Mouse (Mus musculus): ENCODE data around the gene Timm44.

Timm44 gene

DNA sequence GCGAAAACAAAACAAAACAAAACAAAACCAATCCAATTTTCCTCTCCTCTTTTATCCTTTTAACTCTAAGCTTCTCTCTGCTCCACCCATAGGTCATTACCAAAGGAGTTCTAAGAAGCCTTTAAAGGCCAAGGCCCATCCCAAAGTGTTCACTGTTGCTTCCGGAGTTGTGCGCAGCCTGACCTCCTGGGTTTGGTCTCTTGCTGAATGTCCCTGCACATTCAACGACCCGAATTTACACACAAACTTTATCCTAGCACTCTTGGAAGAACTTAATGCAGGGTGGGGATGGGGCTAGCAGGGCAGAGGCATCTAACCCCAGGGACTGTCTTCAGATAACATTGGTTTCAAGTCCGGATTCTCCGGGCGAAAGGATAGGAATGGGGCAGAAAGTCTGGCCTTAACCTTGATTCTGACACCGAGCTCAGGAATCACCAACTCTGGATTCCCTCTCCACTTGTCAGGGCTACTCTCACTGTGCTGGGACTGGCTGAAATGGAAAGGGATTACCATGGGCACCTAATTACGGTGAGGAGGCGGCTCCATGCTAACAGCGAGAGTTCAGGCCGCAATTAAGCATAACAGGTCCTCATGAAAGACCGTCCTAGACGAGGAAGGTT, 37.8 kb downstream of the Timm44 start:
- DNase-seq (ENCODE audit: low spot score) = no peak

DNA sequence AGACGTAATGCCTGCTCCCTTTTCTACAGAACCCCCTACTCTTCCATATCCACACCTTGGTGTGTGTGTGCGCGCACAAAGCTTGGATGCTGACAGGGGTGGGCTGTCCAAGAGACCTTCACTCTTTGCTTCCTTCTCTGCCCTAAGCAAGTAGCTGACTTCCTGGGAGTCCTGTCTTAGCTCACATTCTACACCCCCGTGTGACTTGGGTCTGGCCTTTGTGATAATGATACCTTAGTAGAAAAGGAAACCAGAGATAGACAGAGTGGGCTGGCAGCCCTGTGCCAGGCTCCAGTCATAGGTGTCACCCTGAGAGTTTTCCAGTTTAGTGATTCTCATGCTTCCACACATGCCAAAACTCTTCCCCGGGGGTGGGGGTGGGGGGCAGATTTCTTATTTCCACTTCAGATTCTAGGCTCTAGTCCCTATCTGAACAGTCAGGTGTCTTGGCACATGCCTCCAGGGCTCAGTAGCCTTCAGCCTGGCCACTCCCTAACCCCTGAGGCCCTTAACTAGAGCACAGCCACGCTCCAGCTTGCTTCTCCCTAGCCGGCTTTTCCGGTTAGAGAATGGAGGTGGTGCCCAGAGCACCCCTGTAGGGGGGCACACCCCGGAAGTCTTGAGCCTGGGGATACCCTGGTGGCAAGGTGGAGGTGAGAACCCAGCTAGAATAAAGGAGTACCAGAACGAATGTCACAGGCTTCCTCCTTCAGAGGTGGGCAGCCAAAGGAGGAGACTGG, 44.9 kb downstream of the Timm44 start:
- DNase-seq (ENCODE audit: low spot score) = no peak

DNA sequence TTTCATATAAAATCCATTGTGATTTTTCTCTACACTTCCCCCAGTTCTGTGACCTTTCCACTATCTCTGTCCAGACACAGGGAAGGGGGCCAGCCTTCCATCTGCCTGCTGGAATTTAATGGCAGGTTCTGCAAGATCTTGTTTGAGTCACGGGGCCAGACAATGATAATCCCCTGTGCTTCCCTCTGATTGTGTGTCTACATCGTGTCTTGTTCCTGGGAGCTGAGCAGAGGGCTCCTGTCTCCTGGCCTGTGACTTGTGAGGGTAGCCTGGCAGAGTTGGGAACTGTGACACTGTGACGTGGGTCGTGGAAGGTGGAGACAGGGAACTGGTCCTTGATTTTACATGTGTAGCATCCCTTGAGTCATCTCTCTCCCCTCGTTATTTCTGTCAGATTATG, 45.9 kb downstream of the Timm44 start:
- DNase-seq (ENCODE audit: low spot score) = no peak

DNA sequence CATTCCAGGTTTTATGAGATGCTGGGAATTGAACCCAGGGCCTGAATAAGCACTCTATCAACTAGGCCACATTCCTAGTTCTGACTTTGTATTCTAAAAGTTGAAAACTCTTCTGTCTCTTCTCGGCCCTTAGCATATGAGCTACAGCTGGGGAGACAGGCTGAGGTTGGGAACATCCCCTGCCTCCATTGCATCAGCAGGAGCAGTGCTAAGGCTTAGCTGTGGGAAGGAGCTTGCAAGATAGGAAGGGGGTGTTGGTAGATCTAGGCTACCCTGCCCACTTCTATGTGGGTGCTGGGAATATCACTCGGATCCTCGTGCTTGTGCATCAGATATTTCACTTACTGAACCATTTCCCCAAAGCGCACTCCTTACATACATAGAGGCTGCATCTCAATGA, 47.8 kb downstream of the Timm44 start:
- DNase-seq (ENCODE audit: low spot score) = no peak

DNA sequence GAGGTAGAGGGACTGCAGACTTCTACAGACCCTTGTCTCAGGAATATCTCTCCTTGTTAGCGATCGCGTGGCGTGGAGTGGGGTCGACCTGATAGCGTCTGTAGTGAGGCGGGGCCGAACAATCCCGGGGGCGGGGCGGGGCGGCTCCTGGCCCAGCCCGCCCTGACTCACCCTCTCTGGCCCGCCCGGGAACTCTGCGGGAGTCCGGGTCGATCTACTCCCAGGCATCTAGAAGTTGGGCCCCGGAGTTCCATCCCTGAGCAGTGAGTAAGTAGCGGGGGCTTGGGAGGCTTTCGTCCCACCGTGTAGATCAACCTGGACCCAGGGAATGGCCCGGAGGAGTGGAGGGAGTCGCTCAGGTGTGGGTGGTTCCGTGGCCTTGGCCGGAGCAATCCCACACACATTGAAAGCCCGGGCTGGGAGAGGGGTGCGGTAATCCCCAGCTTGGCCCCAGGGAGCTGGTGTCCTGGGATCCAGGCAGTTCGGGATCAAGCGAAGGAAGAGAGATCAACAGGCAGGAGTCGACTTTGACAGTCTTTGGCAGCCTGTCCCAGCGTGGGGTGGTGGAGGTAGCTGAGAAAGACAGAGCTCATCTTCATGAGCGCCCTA, 48.9 kb downstream of the Timm44 start, which contains the start of gene Lrrc8e:
Gene Lrrc8e, plus strand, starts transcription at position 89 of the 609 bp plus-strand sequence.
- no peak for DNase-seq (ENCODE audit: low spot score)

- no peak for DNase-seq (ENCODE audit: low spot score)
These were observed 49.4 kb downstream of the Timm44 start for GRCm38 (mm10) chr8:4226323-4226722.

GRCm38 (mm10) chr8:4222059-4222458, 53.7 kb downstream of the Timm44 start:
- no peak for DNase-seq (ENCODE audit: low spot score)

- no peak for DNase-seq (ENCODE audit: low spot score)
These were observed 56.1 kb downstream of the Timm44 start for GRCm38 (mm10) chr8:4219617-4220016.

DNA sequence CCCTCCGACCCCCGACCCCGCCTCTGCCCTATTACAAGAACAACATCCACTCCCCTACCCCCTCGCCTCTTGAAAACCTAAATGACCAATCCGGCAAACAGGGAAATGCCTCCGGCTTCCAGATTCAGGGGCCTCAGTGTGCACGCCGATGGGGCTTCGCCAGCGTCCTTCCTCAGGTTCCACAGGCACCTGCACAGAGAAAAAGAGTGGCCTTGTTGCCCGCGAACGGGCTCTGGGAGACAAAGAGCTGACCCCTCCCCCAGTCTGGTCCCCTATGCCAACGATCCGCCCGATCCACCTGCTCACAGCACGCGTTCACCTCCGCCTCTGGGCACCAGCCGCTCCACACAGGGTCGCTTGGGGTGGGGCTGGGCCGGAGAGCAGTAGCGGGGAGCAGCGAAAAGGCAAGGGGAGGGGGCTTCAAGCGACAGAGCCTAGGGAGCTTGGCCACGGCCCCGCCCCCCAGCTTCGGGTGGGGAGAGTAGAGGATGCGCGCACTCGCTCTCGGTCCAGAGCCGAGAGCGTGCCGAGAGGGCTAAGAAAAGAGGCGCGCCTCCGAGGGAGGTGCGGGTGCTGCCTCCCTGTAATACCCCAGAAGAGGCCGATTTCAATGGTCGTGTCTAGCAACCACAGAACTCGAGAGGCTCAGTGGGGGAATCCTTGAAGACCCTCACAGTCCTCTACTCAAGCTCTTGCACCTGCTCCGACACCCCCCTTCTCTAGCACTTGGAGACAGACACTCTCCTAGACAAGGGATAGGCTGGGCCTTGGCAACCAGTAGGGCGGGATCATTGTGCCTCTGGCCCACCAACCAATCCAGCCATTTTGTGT, 58.7 kb downstream of the Timm44 start, which contains the start of gene Prr36:
Gene Prr36, minus strand, starts transcription at position 669 of the 831 bp plus-strand sequence.
- peak; percentile 81 for DNase-seq (ENCODE audit: low spot score)

DNA sequence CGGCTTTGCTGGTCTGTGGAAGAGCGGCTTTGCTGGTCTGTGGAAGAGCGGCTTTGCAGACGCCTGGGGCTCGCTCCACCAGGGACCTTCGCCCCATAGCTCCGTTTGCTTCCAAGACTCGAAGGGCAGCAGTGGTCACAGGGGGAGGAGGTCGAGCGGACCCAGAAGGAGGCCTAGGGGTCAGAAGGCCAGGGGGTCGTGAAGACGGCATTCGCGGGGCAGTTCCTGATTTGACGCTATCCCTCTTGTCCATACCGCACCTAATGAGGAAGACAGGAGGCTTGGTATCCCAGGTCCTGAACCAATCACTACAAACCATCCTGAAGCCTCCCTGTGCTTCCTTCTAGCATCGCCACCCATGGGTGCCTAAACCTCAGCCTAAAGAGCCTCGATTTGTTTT, 59.4 kb downstream of the Timm44 start:
- DNase-seq (ENCODE audit: low spot score) = peak; percentile 24

DNA sequence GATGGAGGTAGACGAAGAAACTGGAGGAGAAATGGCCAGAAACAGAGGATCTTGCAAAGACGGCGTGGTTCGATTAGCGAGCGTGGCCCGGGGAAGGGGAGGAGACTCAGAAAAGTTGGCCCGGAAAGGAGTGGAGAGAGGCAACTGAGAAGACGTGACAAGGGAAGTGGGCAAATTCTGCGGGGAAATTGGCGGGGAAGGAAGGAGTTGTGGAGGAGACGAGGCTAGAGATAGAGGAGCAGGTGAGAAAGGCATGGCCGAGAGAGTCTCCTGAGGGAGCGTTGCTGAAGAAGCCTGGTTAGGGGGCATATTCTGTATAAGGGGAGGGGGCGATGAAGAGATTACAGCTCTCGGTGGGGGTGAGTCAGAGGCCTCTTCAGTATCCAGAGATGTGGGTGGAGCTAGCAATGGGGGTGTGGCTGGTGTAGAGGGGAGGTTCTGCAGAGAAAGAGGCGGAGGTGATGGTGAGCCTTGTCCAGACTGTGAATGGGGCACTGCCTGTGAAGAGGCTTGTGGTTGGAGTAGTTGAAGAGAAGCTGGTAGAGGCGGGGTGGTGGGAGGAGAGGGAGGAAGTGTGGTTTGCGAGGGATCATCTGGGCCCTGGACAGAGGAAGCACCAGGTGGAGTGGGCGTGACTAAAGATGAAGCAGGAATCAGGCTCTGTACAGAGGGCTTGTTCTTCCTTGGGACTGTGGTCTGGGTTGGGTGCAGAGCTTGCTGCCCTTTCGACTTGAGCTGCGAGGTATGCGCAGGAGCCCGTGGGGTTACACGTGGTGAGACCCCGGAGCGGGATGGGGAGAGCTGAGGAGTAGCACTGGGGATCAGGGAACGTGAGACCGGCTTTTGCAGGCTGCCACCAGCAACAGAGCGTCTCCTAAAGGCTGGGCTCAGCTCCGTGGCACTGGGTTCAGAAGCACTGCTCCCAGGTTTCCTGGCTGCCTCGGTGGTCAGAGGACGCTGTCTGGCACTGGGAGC, 61.4 kb downstream of the Timm44 start:
- DNase-seq (ENCODE audit: low spot score) = peak; percentile 72

DNA sequence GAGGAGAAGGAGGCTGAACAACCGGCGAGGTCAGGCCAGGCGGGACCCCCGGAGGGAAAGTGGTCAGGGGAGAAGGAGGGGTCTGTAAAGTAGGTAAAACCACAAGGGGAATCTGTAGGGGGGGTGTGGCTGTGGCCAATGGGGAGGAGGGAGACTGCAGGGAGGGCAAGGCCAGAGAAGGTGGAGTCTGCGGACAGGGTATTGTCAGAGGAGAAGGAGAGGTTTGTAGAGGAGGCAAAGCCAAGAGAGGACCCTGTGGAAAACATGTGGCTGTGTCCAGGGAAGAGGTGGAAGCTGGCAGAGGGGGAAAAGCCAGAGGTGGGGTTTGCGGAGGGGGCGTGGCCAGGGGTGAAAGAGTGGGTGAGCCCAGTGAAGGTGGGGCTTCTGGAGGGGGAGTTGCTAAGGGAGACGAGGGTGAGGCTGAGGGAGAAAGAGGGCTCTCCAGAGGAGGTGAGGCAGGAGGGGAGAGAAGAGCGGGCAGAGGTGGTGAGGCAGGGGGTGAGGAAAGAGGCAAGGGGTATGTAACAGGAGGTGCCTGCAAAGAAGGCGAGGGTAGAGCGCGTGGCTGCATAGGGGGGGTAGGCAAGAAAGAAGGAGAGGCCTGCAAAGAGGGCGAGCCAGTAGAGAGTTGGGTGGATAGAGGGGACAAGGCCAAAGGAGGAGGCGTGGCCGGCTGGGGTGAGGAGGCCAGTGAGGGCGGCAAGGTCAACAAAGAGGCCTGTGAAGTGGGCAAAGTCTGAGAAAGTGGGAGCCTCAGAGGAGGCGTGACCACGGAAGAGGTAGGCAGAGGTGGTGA, 62.3 kb downstream of the Timm44 start:
- DNase-seq (ENCODE audit: low spot score) = peak; percentile 55

- DNase-seq (ENCODE audit: low spot score) = peak; percentile 42
These were observed 62.9 kb downstream of the Timm44 start for GRCm38 (mm10) chr8:4212809-4213209.

DNA sequence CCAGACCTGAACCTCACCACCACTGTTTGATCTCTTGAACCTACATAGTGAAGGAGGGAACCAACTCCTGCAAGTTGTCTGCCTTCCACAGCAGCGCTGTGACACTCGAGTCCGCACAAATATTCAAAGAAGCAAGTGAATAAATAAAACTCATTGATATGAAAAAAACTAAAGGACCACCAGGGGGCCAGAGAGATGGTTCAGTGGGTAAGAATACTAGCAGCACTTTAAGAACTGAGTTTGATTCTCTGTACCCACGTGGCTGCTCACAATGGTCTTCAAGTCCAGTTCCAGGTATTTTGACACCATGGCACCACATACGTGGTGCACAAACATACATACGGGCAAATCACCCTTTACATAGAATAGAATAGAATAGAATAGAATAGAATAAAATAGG, 64.6 kb downstream of the Timm44 start:
- no peak for DNase-seq (ENCODE audit: low spot score)
